Mouse (Mus musculus): ENCODE results near the gene Akap8. TPM values are rescaled to one million over a fixed set of nuclear protein-coding genes. Genes with fewer than 3 reads are reported as not detected.
A peak's percentile ranks its signal among the peaks of the same experiment; 100 is the strongest.

Akap8 gene
- polyA plus RNA-seq (2014; fragmentation: Nextera tagmentation; extraction: Ambion mirVana), result 51.6 and 56.0 TPM in 2 replicates

DNA sequence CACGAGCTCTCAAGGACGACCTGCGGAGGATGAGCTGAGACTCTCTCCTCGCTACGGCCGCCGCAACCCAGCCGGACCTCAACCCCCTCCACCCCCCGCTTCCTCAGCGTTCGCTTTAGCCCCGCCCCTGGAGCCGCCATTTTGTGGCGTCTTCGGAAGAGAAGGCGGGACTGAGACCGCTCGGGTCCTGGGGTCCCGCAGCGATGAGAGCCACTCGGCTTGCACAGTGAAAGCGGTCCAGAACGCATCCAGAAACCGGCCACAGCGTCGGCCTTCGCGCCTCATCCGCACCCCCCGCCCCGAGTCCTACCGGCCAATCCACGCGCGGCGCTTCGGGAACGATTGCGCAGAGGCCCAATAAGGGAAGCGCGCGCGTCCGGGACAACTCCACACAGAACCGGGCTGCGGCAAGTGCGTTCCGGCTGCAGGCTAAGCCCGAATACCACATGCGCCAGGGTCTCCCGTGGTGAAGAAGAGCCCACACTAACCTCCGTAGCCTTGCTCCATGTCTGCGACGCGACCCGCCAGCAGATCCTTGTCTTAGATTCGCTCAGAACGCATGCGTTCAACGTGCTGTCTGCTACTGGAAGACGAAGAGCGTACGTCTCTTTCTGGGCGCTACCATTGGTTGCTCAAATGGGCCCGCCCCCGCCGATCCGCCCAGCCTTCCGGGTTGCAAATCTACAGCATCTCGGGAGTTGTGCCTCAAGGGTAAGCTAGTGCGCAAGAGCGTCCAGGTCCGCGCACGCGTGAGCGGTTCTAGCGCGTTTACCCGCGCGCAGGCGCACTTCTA is at the start of gene Akap8:
Gene Akap8 (minus strand): TSS at position 642 of the 793 bp plus-strand sequence.
- H3K9me3 ChIP-seq (ENCODE audit: control insufficient read depth, low read length), result no peaks in the 10 kb centered on the region
- DNase-seq, result peak; percentile 99
- peaks cover 30% of the 10 kb centered on the region for H3K36me3 ChIP-seq (ENCODE audit: control insufficient read depth, insufficient read depth, low read length)
- ATAC-seq (ENCODE audit: low FRiP score, low TSS enrichment), result peak; percentile 96
- no peaks in the 10 kb centered on the region for H3K27me3 ChIP-seq (ENCODE audit: control insufficient read depth, insufficient read depth, low read length)
- peak within 1 kb of the TSS; percentile 89 for H3K4me3 ChIP-seq (replicated peaks; ENCODE audit: low read depth, low read length)
- under 1% methylated on average over 83 of the region's 83 CpGs for WGBS
- H3K9ac ChIP-seq (replicated peaks; ENCODE audit: low read length), result peak within 1 kb of the TSS; percentile 82
- peak within 1 kb of the TSS; percentile 69 for H3K4me2 ChIP-seq (ENCODE audit: low read length)
- H3K4me1 ChIP-seq (ENCODE audit: control insufficient read depth, insufficient read depth, low read length), result peaks cover 18% of the 10 kb centered on the region
- peak within 1 kb of the TSS; percentile 95 for H3K27ac ChIP-seq (replicated peaks; ENCODE audit: low read depth, low read length)

- H3K27ac ChIP-seq (replicated peaks; ENCODE audit: low read depth, low read length), result no peak overlapping the region
- ATAC-seq (ENCODE audit: low FRiP score, low TSS enrichment) (no peak), DNase-seq (no peak)
- WGBS, result 18% methylated on average over 12 of the region's 17 CpGs
- H3K9ac ChIP-seq (replicated peaks; ENCODE audit: low read length), result no peak overlapping the region
- no peaks in the 10 kb centered on the region for H3K27me3 ChIP-seq (ENCODE audit: control insufficient read depth, insufficient read depth, low read length)
- peak overlapping the region; percentile 35 for H3K4me2 ChIP-seq (ENCODE audit: low read length)
- H3K4me1 ChIP-seq (ENCODE audit: control insufficient read depth, insufficient read depth, low read length), result peaks cover 4% of the 10 kb centered on the region; the same call in 1 of the 2 replicates
- H3K36me3 ChIP-seq (ENCODE audit: control insufficient read depth, insufficient read depth, low read length), result peaks cover 12% of the 10 kb centered on the region
- no peaks in the 10 kb centered on the region for H3K9me3 ChIP-seq (ENCODE audit: control insufficient read depth, low read length)
- H3K4me3 ChIP-seq (replicated peaks; ENCODE audit: low read depth, low read length), result no peak overlapping the region; the same call in 1 of the 2 replicates
These were observed 48.0 kb upstream of the Akap8 start for GRCm38 (mm10) chr17:32368991-32369578.

DNA sequence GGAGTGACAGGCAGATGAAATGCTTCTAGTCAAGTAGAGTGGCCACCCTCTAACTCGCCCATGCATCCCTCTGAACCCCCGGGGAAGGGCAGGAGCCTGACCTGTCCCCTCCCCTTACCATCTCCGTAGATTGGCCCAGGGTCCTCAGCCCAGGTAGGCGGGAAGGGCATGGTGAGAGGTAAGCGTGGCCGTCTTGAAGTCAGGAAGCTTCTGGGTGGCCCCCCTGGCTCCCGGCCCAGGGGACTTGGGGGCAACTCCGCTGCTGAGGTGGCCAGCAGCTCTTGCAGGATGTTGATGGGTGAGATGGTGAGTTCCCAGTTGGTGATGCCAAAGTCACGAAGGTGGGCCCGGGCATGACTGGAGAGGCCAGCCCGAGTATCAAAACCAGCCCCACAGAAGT is 46.7 kb upstream of the Akap8 start:
- no peak overlapping the region for H3K27ac ChIP-seq (replicated peaks; ENCODE audit: low read depth, low read length)
- ATAC-seq (ENCODE audit: low FRiP score, low TSS enrichment) (no peak), DNase-seq (no peak)
- H3K4me1 ChIP-seq (ENCODE audit: control insufficient read depth, insufficient read depth, low read length), result peaks cover 12% of the 10 kb centered on the region
- no peak overlapping the region for H3K9ac ChIP-seq (replicated peaks; ENCODE audit: low read length)
- H3K4me3 ChIP-seq (replicated peaks; ENCODE audit: low read depth, low read length), result no peak overlapping the region
- no peaks in the 10 kb centered on the region for H3K9me3 ChIP-seq (ENCODE audit: control insufficient read depth, low read length)
- H3K4me2 ChIP-seq (ENCODE audit: low read length), result no peak overlapping the region
- H3K36me3 ChIP-seq (ENCODE audit: control insufficient read depth, insufficient read depth, low read length), result peaks cover 13% of the 10 kb centered on the region
- no peaks in the 10 kb centered on the region for H3K27me3 ChIP-seq (ENCODE audit: control insufficient read depth, insufficient read depth, low read length)
- 91% methylated on average over 11 of the region's 11 CpGs for WGBS

DNA sequence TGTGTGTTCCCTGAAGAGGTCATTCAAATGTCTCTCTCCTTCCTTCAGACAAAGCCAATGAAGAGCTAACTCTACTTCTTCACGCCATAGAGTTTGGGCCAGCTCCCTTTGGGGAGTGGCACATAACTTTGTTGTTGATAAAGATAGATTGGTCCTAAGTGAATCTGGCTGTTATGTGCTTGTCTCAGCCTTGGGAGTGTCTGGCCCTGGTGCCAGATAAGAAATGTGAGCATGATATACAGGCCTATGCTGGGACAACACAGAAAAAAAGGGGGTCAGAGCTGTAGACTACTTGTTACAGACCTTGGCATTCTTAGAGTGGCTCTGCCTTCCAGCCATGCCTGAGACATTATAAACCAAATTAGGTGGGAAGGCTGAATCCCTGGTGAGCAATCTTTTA is 44.3 kb upstream of the Akap8 start:
- no peak overlapping the region for H3K27ac ChIP-seq (replicated peaks; ENCODE audit: low read depth, low read length)
- H3K4me1 ChIP-seq (ENCODE audit: control insufficient read depth, insufficient read depth, low read length), result peaks cover 14% of the 10 kb centered on the region
- ATAC-seq (ENCODE audit: low FRiP score, low TSS enrichment) (no peak), DNase-seq (no peak)
- H3K27me3 ChIP-seq (ENCODE audit: control insufficient read depth, insufficient read depth, low read length), result no peaks in the 10 kb centered on the region
- peaks cover 36% of the 10 kb centered on the region for H3K36me3 ChIP-seq (ENCODE audit: control insufficient read depth, insufficient read depth, low read length)
- no peak overlapping the region for H3K4me3 ChIP-seq (replicated peaks; ENCODE audit: low read depth, low read length)
- no peak overlapping the region for H3K9ac ChIP-seq (replicated peaks; ENCODE audit: low read length)
- 86% methylated on average over 1 of the region's 1 CpGs for WGBS
- no peaks in the 10 kb centered on the region for H3K9me3 ChIP-seq (ENCODE audit: control insufficient read depth, low read length)
- H3K4me2 ChIP-seq (ENCODE audit: low read length), result no peak overlapping the region

DNA sequence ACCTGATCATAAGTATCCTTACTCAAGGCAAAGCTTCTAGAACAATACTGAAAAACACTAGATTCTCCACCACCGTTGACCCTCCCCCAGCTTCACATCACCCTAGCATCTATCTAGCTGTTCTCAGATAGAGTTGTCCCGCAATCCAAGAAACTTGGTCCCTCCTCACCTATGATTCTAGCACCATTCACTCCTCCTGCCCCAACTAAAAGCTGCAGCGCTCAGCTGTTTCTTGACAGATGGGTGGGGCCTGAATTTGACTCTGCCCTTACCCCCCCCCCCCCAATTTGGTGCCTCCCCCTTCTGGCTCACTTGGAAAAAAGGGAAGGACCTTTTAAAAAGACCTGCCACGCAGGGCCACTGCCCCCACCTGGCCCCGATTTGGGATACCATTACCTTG is 43.8 kb upstream of the Akap8 start:
- Histone ChIP-seq H3K9ac (replicated peaks; ENCODE audit: low read length) (peak overlapping the region; percentile 99), H3K4me1 (ENCODE audit: control insufficient read depth, insufficient read depth, low read length) (peaks cover 14% of the 10 kb centered on the region), H3K27me3 (ENCODE audit: control insufficient read depth, insufficient read depth, low read length) (no peaks in the 10 kb centered on the region), H3K36me3 (ENCODE audit: control insufficient read depth, insufficient read depth, low read length) (peaks cover 40% of the 10 kb centered on the region), H3K27ac (replicated peaks; ENCODE audit: low read depth, low read length) (peak overlapping the region; percentile 86), H3K4me3 (replicated peaks; ENCODE audit: low read depth, low read length) (peak overlapping the region; percentile 92), H3K9me3 (ENCODE audit: control insufficient read depth, low read length) (no peaks in the 10 kb centered on the region), H3K4me2 (ENCODE audit: low read length) (peak overlapping the region; percentile 87)
- DNase-seq (no peak), ATAC-seq (ENCODE audit: low FRiP score, low TSS enrichment) (peak; percentile 28; the same call in 1 of the 2 replicates)
- WGBS, result 73% methylated on average over 5 of the region's 5 CpGs

- Histone ChIP-seq H3K27me3 (ENCODE audit: control insufficient read depth, insufficient read depth, low read length) (no peaks in the 10 kb centered on the region), H3K36me3 (ENCODE audit: control insufficient read depth, insufficient read depth, low read length) (peaks cover 45% of the 10 kb centered on the region), H3K4me3 (replicated peaks; ENCODE audit: low read depth, low read length) (peak overlapping the region; percentile 92), H3K4me1 (ENCODE audit: control insufficient read depth, insufficient read depth, low read length) (peaks cover 14% of the 10 kb centered on the region), H3K9me3 (ENCODE audit: control insufficient read depth, low read length) (no peaks in the 10 kb centered on the region), H3K4me2 (ENCODE audit: low read length) (peak overlapping the region; percentile 87), H3K27ac (replicated peaks; ENCODE audit: low read depth, low read length) (peak overlapping the region; percentile 86), H3K9ac (replicated peaks; ENCODE audit: low read length) (peak overlapping the region; percentile 99)
- ATAC-seq (ENCODE audit: low FRiP score, low TSS enrichment) (peak; percentile 94), DNase-seq (peak; percentile 98)
- under 1% methylated on average over 46 of the region's 47 CpGs for WGBS
These were observed 43.3 kb upstream of the Akap8 start for GRCm38 (mm10) chr17:32364331-32364730.

GRCm38 (mm10) chr17:32363821-32364301 is 42.8 kb upstream of the Akap8 start:
- Histone ChIP-seq H3K4me3 (replicated peaks; ENCODE audit: low read depth, low read length) (peak overlapping the region; percentile 92), H3K27me3 (ENCODE audit: control insufficient read depth, insufficient read depth, low read length) (no peaks in the 10 kb centered on the region), H3K9ac (replicated peaks; ENCODE audit: low read length) (peak overlapping the region; percentile 99), H3K9me3 (ENCODE audit: control insufficient read depth, low read length) (no peaks in the 10 kb centered on the region), H3K4me1 (ENCODE audit: control insufficient read depth, insufficient read depth, low read length) (peaks cover 14% of the 10 kb centered on the region), H3K4me2 (ENCODE audit: low read length) (peak overlapping the region; percentile 87), H3K36me3 (ENCODE audit: control insufficient read depth, insufficient read depth, low read length) (peaks cover 50% of the 10 kb centered on the region), H3K27ac (replicated peaks; ENCODE audit: low read depth, low read length) (peak overlapping the region; percentile 86)
- DNase-seq, result peak; percentile 41
- ATAC-seq (ENCODE audit: low FRiP score, low TSS enrichment), result peak; percentile 61
- WGBS, result 0% methylated on average over 44 of the region's 50 CpGs

GRCm38 (mm10) chr17:32362686-32363085 is 41.6 kb upstream of the Akap8 start:
- Histone ChIP-seq H3K9ac (replicated peaks; ENCODE audit: low read length) (no peak overlapping the region), H3K27ac (replicated peaks; ENCODE audit: low read depth, low read length) (no peak overlapping the region), H3K9me3 (ENCODE audit: control insufficient read depth, low read length) (no peaks in the 10 kb centered on the region), H3K4me2 (ENCODE audit: low read length) (peak overlapping the region; percentile 87), H3K4me1 (ENCODE audit: control insufficient read depth, insufficient read depth, low read length) (peaks cover 14% of the 10 kb centered on the region), H3K4me3 (replicated peaks; ENCODE audit: low read depth, low read length) (peak overlapping the region; percentile 92), H3K36me3 (ENCODE audit: control insufficient read depth, insufficient read depth, low read length) (peaks cover 59% of the 10 kb centered on the region), H3K27me3 (ENCODE audit: control insufficient read depth, insufficient read depth, low read length) (no peaks in the 10 kb centered on the region)
- ATAC-seq (ENCODE audit: low FRiP score, low TSS enrichment), result no peak
- 81% methylated on average over 4 of the region's 4 CpGs for WGBS
- no peak for DNase-seq
